Mouse (Mus musculus) Patski (cell line): Measurements from ENCODE around the gene Zfp14. TPM values are rescaled to one million over a fixed set of nuclear protein-coding genes. Genes with fewer than 3 reads are reported as not detected.
A peak's percentile ranks its signal among the peaks of the same experiment; 100 is the strongest.

ENCODE experiments used
- ATAC-seq: fragments of 100-300 bp; one replicate; pipeline ENCODE4 v1.8.0; 2021
- CTCF ChIA-PET: fragments of 350-600 bp; sonication (Branson Sonifier 250); formaldehyde crosslinking; loops from one replicate; lab custom pipeline; 2022; ENCODE audit warnings: inconsistent platforms; lab: Charles Lee
- POLR2A ChIA-PET: fragments of 350-600 bp; sonication (Branson Sonifier 250); formaldehyde crosslinking; loops from one replicate; lab custom pipeline; 2022; ENCODE audit warnings: antibody characterized with exemption, inconsistent platforms; lab: Charles Lee
- DNase-seq: peaks from one replicate; pipeline ENCODE4 v3.0.0-alpha.2; 2011; ENCODE audit warnings: low read depth, low spot score
- H3K27me3 ChIP-seq: fragments of 371-371 bp; one replicate; pipeline ENCODE4 v1.5.1; 2021
- CTCF ChIP-seq: fragments of 100-300 bp; IDR thresholded peaks from one replicate; pipeline ENCODE4 v1.5.1; 2021
- in situ Hi-C: fragments of 300-500 bp; cut with MboI; formaldehyde crosslinking; loops from 3 replicates; pipeline ENCODE4 v1.11.1; 2018; ENCODE audit warnings: low pct_unique_long_range_greater_than_20kb, mixed read lengths
- polyA plus RNA-seq: library from polyadenylated mRNA; unstranded; gene quantifications from one replicate; pipeline ENCODE4 v1.2.3, GENCODE M21; 2021

Gene Zfp14
- polyA plus RNA-seq, 1 experiment from 2014 or later = 3.4 TPM

- ATAC-seq (no peak), DNase-seq (no peak)
- POLR2A ChIA-PET = interaction anchor here (0.6 kb wide), 1 partner anchor 18 kb away, joined by 3 read pairs; no protein-coding TSS in a partner anchor
- no peaks in the 10 kb centered on the region for H3K27me3 ChIP-seq
- CTCF ChIA-PET = interaction anchor here (0.8 kb wide), 1 partner anchor 27 kb away, joined by 3 read pairs; no protein-coding TSS in a partner anchor
- in situ Hi-C loops = no loop called here
- no peak for TF ChIP-seq CTCF
Measured at GRCm38 (mm10) chr7:30089405-30089804, 38.2 kb upstream of the Zfp14 start.

DNA sequence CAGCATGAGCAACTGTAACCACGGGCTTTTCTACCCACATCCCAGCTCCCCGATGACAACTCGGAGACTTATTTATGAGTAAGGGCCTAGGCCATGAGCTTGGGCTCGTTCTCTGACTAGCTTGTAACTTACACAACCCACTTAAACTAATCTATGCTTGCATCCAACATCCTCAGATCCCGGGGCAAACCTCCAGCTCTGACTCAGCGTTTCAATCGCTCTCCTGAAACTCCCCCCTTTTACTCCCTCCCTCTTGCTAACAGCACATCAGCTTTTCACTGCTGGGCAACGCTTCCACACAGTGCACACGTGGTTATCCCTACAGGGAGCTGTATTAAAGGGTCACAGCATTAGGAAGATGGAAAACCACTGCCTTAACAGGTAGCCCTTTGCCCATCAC lies 35.3 kb upstream of the Zfp14 start:
- in situ Hi-C loops = no loop called here
- CTCF ChIA-PET = no interaction called here
- no peaks in the 10 kb centered on the region for H3K27me3 ChIP-seq
- DNase-seq (no peak), ATAC-seq (no peak)
- no peak for TF ChIP-seq CTCF
- POLR2A ChIA-PET = no interaction called here

DNA sequence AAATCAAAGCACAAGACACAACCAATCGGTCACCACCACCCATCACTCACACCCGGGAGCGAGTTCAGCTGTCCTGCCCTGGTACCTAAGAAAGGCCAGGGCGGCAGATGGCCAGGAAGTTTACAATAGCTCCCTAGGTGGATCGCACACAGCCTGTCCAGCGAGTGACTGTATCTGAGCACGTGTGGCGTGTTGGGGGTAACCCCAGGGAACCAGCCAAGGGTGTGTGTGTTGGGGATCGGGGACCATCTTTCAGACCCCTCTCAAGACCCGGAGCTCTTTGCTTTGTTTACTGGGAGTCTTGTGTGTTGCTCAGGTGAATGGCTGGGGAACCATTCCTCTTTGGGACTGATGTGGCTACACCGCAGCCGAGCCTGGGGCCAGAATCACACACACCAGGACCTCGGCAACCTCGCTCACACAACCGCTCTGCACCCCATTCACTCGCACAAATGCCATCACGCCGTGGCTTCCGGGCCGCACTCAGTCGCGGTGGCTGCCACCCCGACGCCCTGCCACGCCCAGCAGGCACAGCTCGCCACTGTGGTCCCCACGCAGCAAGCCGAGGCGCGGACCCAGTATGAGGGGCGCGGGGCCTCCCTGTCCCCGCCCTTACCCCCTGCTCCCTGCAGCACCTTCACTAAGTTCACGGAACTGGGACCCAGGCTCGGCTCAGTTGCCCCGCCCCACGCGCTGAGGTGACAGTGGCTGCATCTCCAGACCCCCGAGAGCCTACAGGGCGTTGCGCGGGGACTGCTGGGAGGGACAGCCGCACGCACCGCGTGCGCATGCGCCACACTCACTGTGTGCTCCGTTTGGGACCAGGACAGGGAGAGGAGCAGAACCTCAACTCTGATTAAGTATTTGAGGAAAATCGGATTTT lies 21.2 kb upstream of the Zfp14 start, which contains the start of gene Zfp82:
Gene Zfp82 (minus strand): TSS at position 755 of the 883 bp plus-strand sequence.
- no peak for TF ChIP-seq CTCF
- DNase-seq = no peak
- no peaks in the 10 kb centered on the region for H3K27me3 ChIP-seq
- ChIA-PET POLR2A (interaction anchor here (0.8 to 1.0 kb wide), 2 partner anchors 73 to 77 kb away, joined by 3 read pairs; no protein-coding TSS in a partner anchor), CTCF (interaction anchor here (1.0 to 1.5 kb wide), 2 partner anchors 12 to 21 kb away, joined by 3 read pairs; no protein-coding TSS in a partner anchor)
- ATAC-seq = peak; percentile 75
- in situ Hi-C loops = no loop called here

GRCm38 (mm10) chr7:30064622-30065021 lies 13.4 kb upstream of the Zfp14 start:
- DNase-seq (no peak), ATAC-seq (no peak)
- ChIA-PET POLR2A (no interaction called here), CTCF (interaction anchor here (0.7 to 0.9 kb wide), 2 partner anchors 42 to 83 kb away, joined by 3 read pairs; no protein-coding TSS in a partner anchor)
- H3K27me3 ChIP-seq = no peaks in the 10 kb centered on the region
- peak; percentile 41 for TF ChIP-seq CTCF
- in situ Hi-C loops = no loop called here

DNA sequence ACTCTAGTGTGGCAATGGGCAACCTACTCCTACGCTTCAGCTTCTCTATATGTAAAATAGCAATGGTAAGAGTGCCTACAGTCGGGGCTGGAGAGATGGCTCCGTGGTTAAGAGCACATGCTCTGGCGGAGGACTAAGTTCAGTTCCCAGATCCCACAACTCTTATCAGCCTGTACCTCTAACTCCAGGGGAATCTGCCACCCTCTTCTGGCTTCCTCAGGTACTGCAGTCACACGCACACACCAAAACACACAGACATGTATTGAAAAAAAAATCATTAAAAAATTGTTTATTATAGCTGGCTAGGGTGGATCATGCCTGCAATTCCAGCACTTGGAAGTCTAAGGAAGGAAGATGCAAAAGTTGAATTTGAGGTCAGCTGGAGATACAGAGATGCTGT lies 11.3 kb upstream of the Zfp14 start:
- POLR2A ChIA-PET = interaction anchor here (0.7 kb wide), 1 partner anchor 100 kb away, joined by 3 read pairs; no protein-coding TSS in a partner anchor
- in situ Hi-C loops = no loop called here
- peak; percentile 66 for TF ChIP-seq CTCF
- DNase-seq = no peak
- ATAC-seq = no peak
- no peaks in the 10 kb centered on the region for H3K27me3 ChIP-seq
- CTCF ChIA-PET = interaction anchor here (0.9 kb wide), 1 partner anchor 26 kb away, joined by 3 read pairs; no protein-coding TSS in a partner anchor

- POLR2A ChIA-PET = no interaction called here
- ATAC-seq = no peak
- TF ChIP-seq CTCF = no peak
- no peaks in the 10 kb centered on the region for H3K27me3 ChIP-seq
- in situ Hi-C loops = no loop called here
- no peak for DNase-seq
- CTCF ChIA-PET = no interaction called here
Measured at GRCm38 (mm10) chr7:30060341-30060740, 9.2 kb upstream of the Zfp14 start.

GRCm38 (mm10) chr7:30053591-30053990 lies 2.4 kb upstream of the Zfp14 start:
- in situ Hi-C loops = no loop called here
- ChIA-PET CTCF (interaction anchor here (0.8 to 1.5 kb wide), 3 partner anchors 8 to 23 kb away, joined by 3 read pairs; no protein-coding TSS in a partner anchor), POLR2A (no interaction called here)
- no peak for TF ChIP-seq CTCF
- H3K27me3 ChIP-seq = no peaks in the 10 kb centered on the region
- DNase-seq (no peak), ATAC-seq (no peak)

DNA sequence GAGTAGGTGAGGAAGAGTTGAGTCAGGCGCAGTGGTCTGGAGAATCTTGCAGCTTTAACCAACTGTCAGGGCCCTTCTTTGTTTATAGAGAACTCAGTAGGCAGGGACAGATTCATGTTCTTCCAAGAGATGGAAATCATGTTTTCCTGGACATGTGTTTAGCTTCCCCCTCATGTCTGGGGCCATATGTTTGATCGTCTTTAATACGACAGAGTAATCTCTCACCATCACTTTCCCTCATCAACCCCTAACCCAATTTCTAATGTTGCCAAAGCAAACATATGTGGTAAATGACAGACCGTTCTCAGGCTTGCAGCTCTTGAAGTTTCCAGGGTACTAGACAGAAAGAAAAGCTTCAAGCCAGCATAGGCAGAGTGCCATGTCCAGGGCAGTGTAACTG lies 3.1 kb downstream of the Zfp14 start:
- H3K27me3 ChIP-seq = no peaks in the 10 kb centered on the region
- in situ Hi-C loops = no loop called here
- ATAC-seq (no peak), DNase-seq (no peak)
- CTCF ChIA-PET = interaction anchor here (1.3 to 1.7 kb wide), 3 partner anchors 16 to 24 kb away, joined by 3 to 4 read pairs (median 4); no protein-coding TSS in a partner anchor
- no peak for TF ChIP-seq CTCF
- POLR2A ChIA-PET = no interaction called here

- ChIA-PET CTCF (interaction anchor here (1.4 kb wide), 1 partner anchor 11 kb away, joined by 4 read pairs; no protein-coding TSS in a partner anchor), POLR2A (no interaction called here)
- ATAC-seq (no peak), DNase-seq (no peak)
- in situ Hi-C loops = no loop called here
- no peak for TF ChIP-seq CTCF
- H3K27me3 ChIP-seq = no peaks in the 10 kb centered on the region
Measured at GRCm38 (mm10) chr7:30044354-30044753, 6.8 kb downstream of the Zfp14 start.

- no peak for ATAC-seq
- ChIA-PET POLR2A (no interaction called here), CTCF (interaction anchor here (1.7 to 2.4 kb wide), 2 partner anchors 11 to 21 kb away, joined by 4 to 7 read pairs; no protein-coding TSS in a partner anchor)
- H3K27me3 ChIP-seq = no peaks in the 10 kb centered on the region
- no peak for TF ChIP-seq CTCF
- DNase-seq = no peak
- in situ Hi-C loops = no loop called here
Measured at GRCm38 (mm10) chr7:30034331-30034730, 16.8 kb downstream of the Zfp14 start.
